Mouse (Mus musculus) megakaryocyte, embryonic 14.5 days (primary cell): ENCODE data around the gene Arhgap22. TPM values are rescaled to one million over a fixed set of nuclear protein-coding genes. Genes with fewer than 3 reads are reported as not detected.
A peak's percentile ranks its signal among the peaks of the same experiment; 100 is the strongest.

ENCODE experiments used
- H3K27me3 ChIP-seq: replicated peaks from 2 replicates; pipeline ENCODE3; 2012; ENCODE audit warnings: inconsistent platforms
- H3K36me3 ChIP-seq: replicated peaks from 2 replicates; pipeline ENCODE3; 2012; ENCODE audit warnings: low read length, inconsistent platforms, mixed read lengths
- H3K4me1 ChIP-seq: 2 replicates; pipeline ENCODE4 v1.6.1; 2012; ENCODE audit warnings: inconsistent platforms
- H3K4me3 ChIP-seq: replicated peaks from 2 replicates; pipeline ENCODE3; 2012; ENCODE audit warnings: moderate library complexity, mild to moderate bottlenecking, inconsistent platforms
- H3K9me3 ChIP-seq: 2 replicates; pipeline ENCODE4 v1.6.1; 2012; ENCODE audit warnings: inconsistent platforms
- FLI1 ChIP-seq: IDR thresholded peaks from 2 replicates; pipeline ENCODE4 v1.6.1; 2012; ENCODE audit warnings: low read length, inconsistent platforms, mixed read lengths
- GATA1 ChIP-seq: IDR thresholded peaks from 3 replicates; pipeline ENCODE4 v1.6.1; 2012; ENCODE audit warnings: mixed read lengths, low read length, inconsistent platforms, borderline replicate concordance
- polyA plus RNA-seq: library from polyadenylated mRNA; stranded (reverse); fragments of >175 nt; gene quantifications from 2 replicates; pipeline ENCODE4 v1.2.3, GENCODE M21; 2012; ENCODE audit warnings: low replicate concordance; ENCODE audit not compliant: insufficient read depth

Gene Arhgap22
- polyA plus RNA-seq, 1 experiment: 6.5 TPM

- TF ChIP-seq GATA1 (no peak), FLI1 (no peak)
- H3K4me3 ChIP-seq: no peak overlapping the region
- no peaks in the 10 kb centered on the region for H3K36me3 ChIP-seq
- H3K27me3 ChIP-seq: peaks cover 57% of the 10 kb centered on the region
- H3K9me3 ChIP-seq: 0 out of 2 replicates have a peak, but pooled peaks cover 5% of the 10 kb centered on the region
- peaks cover 31% of the 10 kb centered on the region for H3K4me1 ChIP-seq
Observed at GRCm38 (mm10) chr14:33260131-33260530, 46.3 kb downstream of the Arhgap22 start.

DNA sequence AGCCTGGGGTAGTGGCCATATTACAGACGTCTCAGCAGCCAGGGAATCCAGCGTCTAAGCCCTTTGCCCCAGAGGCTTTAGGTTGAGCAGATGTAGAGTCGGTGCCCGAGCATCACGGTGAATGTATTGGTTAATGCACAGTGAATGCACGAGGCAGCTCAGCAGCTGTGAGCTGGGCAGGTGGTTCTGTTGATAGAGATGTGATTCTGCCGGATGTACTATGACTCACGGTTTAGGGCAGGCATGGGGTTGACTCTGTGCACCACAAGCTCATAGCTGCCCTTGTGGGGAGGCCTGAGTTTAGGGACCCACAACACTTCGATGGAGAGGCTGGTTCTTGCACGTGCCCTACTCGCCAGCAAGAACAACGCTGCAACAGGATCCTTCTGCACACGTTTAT is 51.0 kb downstream of the Arhgap22 start:
- Histone ChIP-seq H3K27me3 (peaks cover 57% of the 10 kb centered on the region), H3K4me3 (no peak overlapping the region), H3K9me3 (peaks cover 21% of the 10 kb centered on the region), H3K36me3 (no peaks in the 10 kb centered on the region), H3K4me1 (peaks cover 8% of the 10 kb centered on the region; the same call in 1 of the 2 replicates)
- TF ChIP-seq GATA1 (no peak), FLI1 (no peak)

DNA sequence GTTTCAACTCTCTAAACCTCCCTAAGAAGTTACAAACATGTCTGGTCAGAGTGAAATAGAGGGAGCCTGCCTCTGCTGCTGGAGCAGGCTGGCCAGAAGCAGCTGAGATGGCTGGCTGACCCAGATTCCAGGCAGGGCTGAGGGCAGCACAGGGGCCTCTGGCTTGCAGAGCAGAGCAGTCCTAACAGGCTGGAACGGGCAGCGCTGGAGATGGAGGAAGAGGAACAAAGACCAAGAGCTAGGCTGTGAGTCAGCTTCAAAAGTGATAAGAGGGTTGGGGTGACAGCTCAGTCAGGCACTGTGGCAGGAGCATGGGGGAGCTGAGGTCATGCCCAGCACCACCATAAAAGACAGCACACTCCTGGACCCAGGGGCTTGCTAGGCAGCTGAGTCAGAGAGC is 62.4 kb downstream of the Arhgap22 start:
- peaks cover 24% of the 10 kb centered on the region for H3K4me1 ChIP-seq
- no peaks in the 10 kb centered on the region for H3K9me3 ChIP-seq
- H3K36me3 ChIP-seq: no peaks in the 10 kb centered on the region
- peaks cover 37% of the 10 kb centered on the region for H3K27me3 ChIP-seq
- TF ChIP-seq GATA1 (no peak), FLI1 (no peak)
- H3K4me3 ChIP-seq: peak overlapping the region; percentile 8

DNA sequence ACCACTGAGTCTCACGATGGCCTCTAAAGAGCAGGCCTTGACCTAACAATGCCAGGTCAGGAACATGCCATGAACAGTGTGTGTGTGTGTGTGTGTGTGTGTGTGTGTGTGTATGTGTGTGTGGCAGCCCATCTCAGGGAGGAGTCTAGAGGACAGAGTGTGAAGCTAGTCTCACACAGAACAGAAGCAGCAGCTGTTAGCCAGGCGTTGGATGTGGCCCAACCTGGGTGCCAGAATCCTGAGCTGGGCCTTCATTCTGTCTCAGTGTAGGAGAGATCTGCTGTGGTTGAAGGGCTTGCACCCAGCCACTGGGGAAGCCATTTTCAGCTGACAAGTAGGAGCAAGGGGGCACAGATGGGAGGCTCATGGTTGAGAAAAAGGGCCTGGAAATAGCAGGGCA is 64.5 kb downstream of the Arhgap22 start:
- peaks cover 24% of the 10 kb centered on the region for H3K4me1 ChIP-seq
- peaks cover 33% of the 10 kb centered on the region for H3K27me3 ChIP-seq
- H3K4me3 ChIP-seq: no peak overlapping the region
- TF ChIP-seq FLI1 (no peak), GATA1 (no peak)
- no peaks in the 10 kb centered on the region for H3K36me3 ChIP-seq
- H3K9me3 ChIP-seq: no peaks in the 10 kb centered on the region

GRCm38 (mm10) chr14:33280921-33281320 is 67.1 kb downstream of the Arhgap22 start:
- Histone ChIP-seq H3K36me3 (no peaks in the 10 kb centered on the region), H3K27me3 (peaks cover 36% of the 10 kb centered on the region), H3K9me3 (no peaks in the 10 kb centered on the region), H3K4me1 (peaks cover 10% of the 10 kb centered on the region), H3K4me3 (no peak overlapping the region)
- TF ChIP-seq GATA1 (no peak), FLI1 (no peak)

DNA sequence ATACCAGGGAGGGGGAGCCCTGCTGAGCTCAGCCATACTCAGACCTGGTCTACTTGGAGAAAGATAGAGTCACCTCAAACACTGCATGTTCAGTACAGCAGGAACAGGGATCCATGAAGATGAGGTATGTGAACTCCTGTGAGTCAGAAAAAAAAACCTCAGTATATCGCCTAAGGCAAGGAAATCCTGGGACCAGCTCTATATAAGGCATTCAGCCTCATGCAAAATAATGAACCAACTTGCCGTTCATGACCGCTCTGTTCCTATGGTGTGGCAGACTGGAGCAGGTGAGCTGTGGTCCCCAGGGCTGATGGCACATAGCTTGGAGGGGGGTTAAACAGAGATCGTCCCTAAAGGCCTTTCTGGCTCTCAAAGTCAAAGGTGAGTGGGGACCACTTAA is 68.6 kb downstream of the Arhgap22 start:
- H3K36me3 ChIP-seq: no peaks in the 10 kb centered on the region
- no peaks in the 10 kb centered on the region for H3K4me1 ChIP-seq
- no peaks in the 10 kb centered on the region for H3K9me3 ChIP-seq
- no peak for TF ChIP-seq GATA1
- no peak for TF ChIP-seq FLI1
- peaks cover 36% of the 10 kb centered on the region for H3K27me3 ChIP-seq
- no peak overlapping the region for H3K4me3 ChIP-seq

GRCm38 (mm10) chr14:33287920-33288319 is 74.1 kb downstream of the Arhgap22 start:
- Histone ChIP-seq H3K9me3 (no peaks in the 10 kb centered on the region), H3K4me3 (no peak overlapping the region), H3K4me1 (no peaks in the 10 kb centered on the region), H3K36me3 (no peaks in the 10 kb centered on the region), H3K27me3 (peaks cover 41% of the 10 kb centered on the region)
- TF ChIP-seq GATA1 (no peak), FLI1 (no peak)

GRCm38 (mm10) chr14:33290038-33290437 is 76.2 kb downstream of the Arhgap22 start:
- no peak for TF ChIP-seq GATA1
- TF ChIP-seq FLI1: no peak
- Histone ChIP-seq H3K27me3 (peaks cover 32% of the 10 kb centered on the region), H3K4me3 (no peak overlapping the region), H3K9me3 (no peaks in the 10 kb centered on the region), H3K36me3 (no peaks in the 10 kb centered on the region), H3K4me1 (peaks cover under 1% of the 10 kb centered on the region; the same call in 1 of the 2 replicates)

DNA sequence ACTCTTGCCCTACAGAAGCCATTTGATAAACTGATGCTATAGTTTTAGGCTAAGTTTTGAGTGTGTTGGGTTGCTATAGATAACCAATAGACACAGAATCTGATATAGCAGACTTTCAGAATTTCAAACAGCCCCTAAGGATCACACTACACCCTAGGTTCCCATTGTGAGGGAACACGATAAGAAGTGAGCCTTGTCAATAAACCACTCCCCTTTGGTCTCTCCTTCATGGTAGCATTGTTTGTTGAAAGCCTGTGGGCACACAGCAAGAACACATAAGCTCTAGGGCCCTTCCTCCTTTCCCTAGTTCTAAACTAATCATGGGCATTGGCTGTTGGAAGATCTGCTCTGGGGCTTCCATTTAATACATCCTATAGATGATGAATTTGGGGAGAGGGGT is 80.7 kb downstream of the Arhgap22 start:
- Histone ChIP-seq H3K4me3 (no peak overlapping the region), H3K36me3 (no peaks in the 10 kb centered on the region), H3K27me3 (peaks cover 51% of the 10 kb centered on the region), H3K9me3 (no peaks in the 10 kb centered on the region), H3K4me1 (peaks cover 12% of the 10 kb centered on the region)
- TF ChIP-seq GATA1 (no peak), FLI1 (no peak)

DNA sequence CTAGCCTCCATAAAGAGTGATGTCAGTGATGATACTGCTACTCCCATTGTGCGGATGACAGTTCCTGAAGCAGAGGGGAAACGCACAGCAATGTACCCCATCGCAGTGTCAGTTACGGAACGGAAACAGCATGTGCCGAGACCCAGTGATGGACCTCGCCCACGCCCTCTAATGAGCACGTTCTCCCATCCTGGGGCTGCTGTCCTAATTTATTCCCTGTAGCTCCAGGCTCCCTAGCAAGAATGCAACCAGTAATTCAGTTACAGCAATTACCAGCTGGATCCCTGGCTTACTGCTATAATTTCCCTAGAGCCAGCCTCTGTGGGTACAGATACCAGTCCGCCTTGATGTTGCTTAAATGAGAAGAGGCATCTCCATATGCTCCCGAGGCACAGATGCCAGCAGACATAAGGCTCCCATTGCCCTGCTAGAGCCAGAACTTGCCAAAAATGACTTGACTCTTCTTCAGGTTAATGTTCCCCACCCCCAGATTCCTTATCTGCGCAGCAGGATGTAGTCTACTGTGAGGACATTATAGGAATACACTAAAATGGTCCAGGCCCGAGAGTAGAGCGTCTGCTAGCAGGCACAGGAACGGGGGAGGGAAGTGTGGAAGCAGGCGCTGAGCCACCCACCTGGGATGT is 83.0 kb downstream of the Arhgap22 start:
- no peak for TF ChIP-seq FLI1
- TF ChIP-seq GATA1: no peak
- no peak overlapping the region for H3K4me3 ChIP-seq
- peaks cover 47% of the 10 kb centered on the region for H3K27me3 ChIP-seq

More for the DNA sequence above, 83.0 kb downstream of the Arhgap22 start:
- H3K4me1 ChIP-seq: peaks cover 12% of the 10 kb centered on the region
- no peaks in the 10 kb centered on the region for H3K9me3 ChIP-seq
- H3K36me3 ChIP-seq: no peaks in the 10 kb centered on the region
